Mouse (Mus musculus): ENCODE results near the gene Abca9.

DNA sequence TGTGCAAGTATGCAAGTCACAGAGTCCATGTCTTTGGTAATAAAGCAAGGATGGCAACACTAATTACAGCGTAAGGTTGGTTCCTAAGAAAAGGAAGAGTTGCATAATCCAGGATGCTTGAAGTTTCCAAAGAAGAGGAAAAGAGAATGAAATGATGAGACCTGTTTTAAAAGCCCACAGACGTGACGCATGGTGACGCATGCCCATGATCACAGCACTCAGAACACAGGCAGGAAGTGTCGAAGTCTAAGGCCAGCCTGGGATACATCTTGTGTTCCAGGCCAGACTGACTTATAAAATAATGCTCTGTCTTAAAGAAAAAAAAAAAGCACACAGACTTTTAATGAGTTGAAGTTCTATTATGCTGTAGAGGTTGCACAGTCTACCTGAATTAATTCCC is 20.4 kb downstream of the Abca9 start:
- TF ChIP-seq CTCF (IDR thresholded peaks at IDR 0.05; ENCODE audit: control insufficient read depth, insufficient read depth, insufficient read length): no peak
- no peak for TF ChIP-seq USF1 (IDR thresholded peaks at IDR 0.05; ENCODE audit: low read depth)
- no peak for TF ChIP-seq MAX (IDR thresholded peaks at IDR 0.05)
- TF ChIP-seq MYOG (IDR thresholded peaks at IDR 0.05; ENCODE audit: control insufficient read depth, extremely low read depth, insufficient read length): no peak
- TF ChIP-seq CEBPB (IDR thresholded peaks at IDR 0.05; ENCODE audit: low read depth): no peak
- TF ChIP-seq MYOD1 (IDR thresholded peaks at IDR 0.05; ENCODE audit: control insufficient read depth, insufficient read length, low read depth): no peak

All from C2C12 (cell line).